Mouse (Mus musculus): ENCODE results near the gene Il16.

DNA sequence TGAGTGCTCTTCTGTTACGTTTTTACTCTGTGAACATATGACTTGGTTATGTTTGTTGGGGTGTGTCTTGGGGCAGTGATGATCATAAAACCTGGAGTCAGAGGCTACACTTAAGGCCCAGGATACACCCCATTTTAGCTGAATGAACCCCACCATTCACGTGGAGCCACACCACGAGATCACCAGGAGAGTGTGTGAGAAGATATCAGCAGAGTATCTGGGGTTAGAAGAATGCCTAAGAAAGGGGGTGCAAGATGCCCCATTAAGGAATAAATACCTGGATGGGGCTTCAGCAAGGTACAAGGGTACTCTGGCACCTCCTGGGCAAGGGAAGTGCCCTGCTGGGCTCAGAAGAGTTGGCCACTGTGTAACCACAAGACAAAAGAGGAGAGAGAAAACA is 11.3 kb downstream of the Il16 start:
- TF ChIP-seq CTCF (IDR thresholded peaks at IDR 0.05; ENCODE audit: low read depth, low read length) (no peak), POLR2A (IDR thresholded peaks at IDR 0.05; ENCODE audit: extremely low read depth, insufficient read depth, low read length) (no peak)
